Mouse (Mus musculus): ENCODE results near the gene Cstb. TPM values are rescaled to one million over a fixed set of nuclear protein-coding genes. Genes with fewer than 3 reads are reported as not detected.
"Not testable (repeated sequence)": the region's sequence is repeated elsewhere in the genome, so short reads cannot be mapped to it uniquely, and the experiment has no call there.

Gene Cstb
- polyA plus RNA-seq, 1 experiment from 2014 or later: 123 TPM

GRCm38 (mm10) chr10:78399090-78399657 is 26.3 kb upstream of the Cstb start:
- H3K36me3 ChIP-seq: peaks cover 45% of the 10 kb centered on the region
- ATAC-seq (ENCODE audit: insufficient number of reproducible peaks, low FRiP score): peak; percentile 36
- H3K4me2 ChIP-seq: peak overlapping the region; percentile 32; the same call in 1 of the 2 replicates
- no peak overlapping the region for H3K9ac ChIP-seq
- peak overlapping the region; percentile 66 for H3K27ac ChIP-seq (ENCODE audit: poor library complexity, severe bottlenecking)
- H3K4me1 ChIP-seq (replicated peaks): peaks cover 32% of the 10 kb centered on the region
- H3K9me3 ChIP-seq (replicated peaks): no peaks in the 10 kb centered on the region
- no peak overlapping the region for H3K4me3 ChIP-seq
- no peaks in the 10 kb centered on the region for H3K27me3 ChIP-seq (replicated peaks)
- WGBS: 35% methylated on average over 17 of the region's 17 CpGs

DNA sequence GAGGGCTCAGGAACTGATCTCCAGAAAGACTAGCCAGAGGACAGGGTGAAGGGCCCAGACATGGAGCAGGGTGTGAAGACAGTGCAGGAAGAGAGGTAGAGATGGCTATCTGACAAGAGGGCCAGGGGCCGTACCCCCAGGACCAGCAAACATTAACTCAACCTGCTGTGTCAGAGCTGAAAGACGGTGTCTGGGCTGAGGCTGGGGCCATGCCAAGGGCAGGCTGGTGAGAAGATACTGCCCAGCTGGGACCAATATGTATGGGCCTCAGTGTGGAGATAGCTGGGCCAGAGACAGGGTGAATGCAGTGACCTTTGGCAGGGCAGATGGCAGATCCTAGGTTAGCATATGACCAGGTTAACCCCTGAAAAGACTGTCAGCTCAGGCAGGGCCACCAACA is 24.3 kb upstream of the Cstb start:
- Histone ChIP-seq H3K27me3 (replicated peaks) (no peaks in the 10 kb centered on the region), H3K9me3 (replicated peaks) (no peaks in the 10 kb centered on the region), H3K4me2 (no peak overlapping the region), H3K4me3 (no peak overlapping the region), H3K36me3 (peaks cover 63% of the 10 kb centered on the region), H3K4me1 (replicated peaks) (peaks cover 32% of the 10 kb centered on the region), H3K9ac (no peak overlapping the region), H3K27ac (ENCODE audit: poor library complexity, severe bottlenecking) (no peak overlapping the region)
- 87% methylated on average over 2 of the region's 2 CpGs for WGBS
- no peak for ATAC-seq (ENCODE audit: insufficient number of reproducible peaks, low FRiP score)

GRCm38 (mm10) chr10:78402301-78402922 is 23.1 kb upstream of the Cstb start:
- 91% methylated on average over 14 of the region's 14 CpGs for WGBS
- ATAC-seq (ENCODE audit: insufficient number of reproducible peaks, low FRiP score): no peak
- H3K36me3 ChIP-seq: peaks cover 76% of the 10 kb centered on the region
- no peak overlapping the region for H3K4me3 ChIP-seq
- no peak overlapping the region for H3K9ac ChIP-seq
- H3K27ac ChIP-seq (ENCODE audit: poor library complexity, severe bottlenecking): no peak overlapping the region
- no peak overlapping the region for H3K4me2 ChIP-seq
- peaks cover 30% of the 10 kb centered on the region for H3K4me1 ChIP-seq (replicated peaks)
- no peaks in the 10 kb centered on the region for H3K9me3 ChIP-seq (replicated peaks)
- H3K27me3 ChIP-seq (replicated peaks): no peaks in the 10 kb centered on the region

GRCm38 (mm10) chr10:78406152-78406551 is 19.3 kb upstream of the Cstb start:
- 97% methylated on average over 6 of the region's 6 CpGs for WGBS
- peaks cover 2% of the 10 kb centered on the region for H3K4me1 ChIP-seq (replicated peaks)
- no peak overlapping the region for H3K9ac ChIP-seq
- no peaks in the 10 kb centered on the region for H3K9me3 ChIP-seq (replicated peaks)
- H3K27me3 ChIP-seq (replicated peaks): no peaks in the 10 kb centered on the region
- H3K27ac ChIP-seq (ENCODE audit: poor library complexity, severe bottlenecking): no peak overlapping the region
- H3K36me3 ChIP-seq: peaks cover 95% of the 10 kb centered on the region
- ATAC-seq (ENCODE audit: insufficient number of reproducible peaks, low FRiP score): no peak
- H3K4me2 ChIP-seq: no peak overlapping the region
- H3K4me3 ChIP-seq: no peak overlapping the region

- Histone ChIP-seq H3K4me1 (replicated peaks) (peaks cover 9% of the 10 kb centered on the region), H3K9me3 (replicated peaks) (no peaks in the 10 kb centered on the region), H3K4me3 (no peak overlapping the region), H3K9ac (no peak overlapping the region), H3K27ac (ENCODE audit: poor library complexity, severe bottlenecking) (no peak overlapping the region), H3K27me3 (replicated peaks) (no peaks in the 10 kb centered on the region), H3K36me3 (peaks cover 86% of the 10 kb centered on the region), H3K4me2 (no peak overlapping the region)
- no peak for ATAC-seq (ENCODE audit: insufficient number of reproducible peaks, low FRiP score)
- WGBS: 84% methylated on average over 4 of the region's 4 CpGs
Observed at GRCm38 (mm10) chr10:78407132-78407531, 18.3 kb upstream of the Cstb start.

DNA sequence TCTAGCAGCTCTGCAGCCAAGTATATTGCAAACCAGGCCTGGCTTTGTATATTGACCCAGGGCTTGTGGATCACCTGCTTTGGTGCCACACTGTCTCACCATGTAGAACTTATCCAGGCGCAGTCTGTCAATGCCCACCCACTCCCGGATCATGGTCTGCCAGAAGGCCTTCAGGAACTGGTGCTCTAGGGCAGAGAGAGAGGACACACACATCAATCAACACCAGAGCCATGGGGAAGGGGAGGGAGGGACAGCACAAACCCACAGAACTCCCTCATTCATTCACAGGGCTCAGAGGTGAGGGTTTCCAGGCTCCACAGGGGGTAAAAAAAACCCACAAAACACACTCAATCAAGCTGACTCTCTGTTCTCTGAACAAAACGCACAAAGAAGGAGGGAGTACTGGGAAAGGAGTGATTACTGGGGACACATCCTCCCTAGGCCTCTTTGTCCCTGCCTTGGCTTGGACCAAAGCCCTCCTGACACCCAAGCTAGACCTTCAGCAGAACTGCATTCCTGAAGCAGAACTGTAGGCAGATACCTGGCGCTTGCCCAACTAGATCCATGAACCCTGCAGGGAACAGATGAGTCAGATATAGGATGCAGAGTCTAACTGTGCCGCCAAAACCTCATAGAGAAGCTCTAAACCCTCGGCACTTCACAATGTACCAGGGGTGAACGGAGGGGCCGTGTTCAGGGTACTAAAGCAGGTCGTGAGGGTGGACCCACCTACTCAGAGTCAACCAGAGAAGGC is 16.3 kb upstream of the Cstb start:
- Histone ChIP-seq H3K27ac (ENCODE audit: poor library complexity, severe bottlenecking) (no peak overlapping the region), H3K9me3 (replicated peaks) (no peaks in the 10 kb centered on the region), H3K27me3 (replicated peaks) (no peaks in the 10 kb centered on the region), H3K4me1 (replicated peaks) (peaks cover 9% of the 10 kb centered on the region), H3K36me3 (peaks cover 65% of the 10 kb centered on the region), H3K4me3 (no peak overlapping the region), H3K4me2 (no peak overlapping the region), H3K9ac (no peak overlapping the region)
- ATAC-seq (ENCODE audit: insufficient number of reproducible peaks, low FRiP score): no peak
- 88% methylated on average over 9 of the region's 9 CpGs for WGBS

GRCm38 (mm10) chr10:78411851-78412250 is 13.6 kb upstream of the Cstb start:
- H3K9me3 ChIP-seq (replicated peaks): no peaks in the 10 kb centered on the region
- H3K27me3 ChIP-seq (replicated peaks): no peaks in the 10 kb centered on the region
- peak overlapping the region; percentile 79 for H3K4me3 ChIP-seq
- H3K4me1 ChIP-seq (replicated peaks): peaks cover 9% of the 10 kb centered on the region
- WGBS: 14% methylated on average over 8 of the region's 8 CpGs
- H3K27ac ChIP-seq (ENCODE audit: poor library complexity, severe bottlenecking): peak overlapping the region; percentile 78; the same call in 1 of the 2 replicates
- peak overlapping the region; percentile 90 for H3K4me2 ChIP-seq
- no peak for ATAC-seq (ENCODE audit: insufficient number of reproducible peaks, low FRiP score)
- peak overlapping the region; percentile 91 for H3K9ac ChIP-seq
- H3K36me3 ChIP-seq: peaks cover 40% of the 10 kb centered on the region

DNA sequence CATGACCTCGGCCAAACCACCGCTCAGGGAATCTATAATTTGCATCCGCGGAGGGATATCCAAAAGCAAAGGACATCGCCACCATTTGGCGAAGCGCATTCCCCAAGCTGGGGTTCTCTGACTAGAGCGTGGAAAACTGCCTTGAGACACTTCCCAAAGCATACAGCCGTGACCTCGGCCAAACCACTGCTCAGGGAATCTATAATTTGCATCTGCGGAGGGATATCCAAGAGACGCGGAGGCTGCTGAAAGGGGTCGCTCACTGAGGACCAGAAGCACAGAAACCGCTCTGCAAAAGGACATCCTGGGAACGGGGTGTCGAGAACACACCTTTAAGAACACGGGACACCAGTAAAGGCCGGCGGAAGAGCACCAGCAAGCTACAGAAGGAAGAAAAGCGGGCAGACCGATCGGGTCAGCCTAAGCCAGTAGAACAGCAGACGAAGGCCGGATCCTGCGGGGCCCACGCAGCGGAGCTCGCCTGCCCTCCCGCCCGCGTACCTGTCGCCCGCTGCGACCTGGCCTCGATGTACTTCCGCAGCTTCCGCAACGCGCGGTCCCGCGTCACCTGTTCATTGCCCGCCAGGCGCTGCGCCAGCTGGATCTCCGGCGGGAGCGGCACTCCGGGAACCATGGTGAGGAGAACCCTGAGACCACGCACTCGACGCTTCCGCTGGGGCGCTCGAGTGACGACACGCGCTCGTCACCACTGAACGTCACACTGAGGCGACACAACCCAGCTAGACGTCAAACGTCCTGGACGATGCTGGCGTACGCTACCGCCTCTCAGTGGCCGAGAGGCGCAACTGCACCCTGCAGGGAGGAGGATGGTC is 12.9 kb upstream of the Cstb start, which contains the start of gene Rrp1:
Rrp1 (minus strand) TSS at position 725 of the 833 bp plus-strand sequence.
- Histone ChIP-seq H3K9ac (peak within 1 kb of the TSS; percentile 91), H3K27me3 (replicated peaks) (no peaks in the 10 kb centered on the region), H3K27ac (ENCODE audit: poor library complexity, severe bottlenecking) (peak within 1 kb of the TSS; percentile 78), H3K4me3 (peak within 1 kb of the TSS; percentile 79), H3K9me3 (replicated peaks) (no peaks in the 10 kb centered on the region), H3K4me1 (replicated peaks) (peaks cover 9% of the 10 kb centered on the region), H3K4me2 (peak within 1 kb of the TSS; percentile 90), H3K36me3 (peaks cover 33% of the 10 kb centered on the region)
- WGBS: under 1% methylated on average over 70 of the region's 70 CpGs
- ATAC-seq (ENCODE audit: insufficient number of reproducible peaks, low FRiP score): peak; percentile 92

DNA sequence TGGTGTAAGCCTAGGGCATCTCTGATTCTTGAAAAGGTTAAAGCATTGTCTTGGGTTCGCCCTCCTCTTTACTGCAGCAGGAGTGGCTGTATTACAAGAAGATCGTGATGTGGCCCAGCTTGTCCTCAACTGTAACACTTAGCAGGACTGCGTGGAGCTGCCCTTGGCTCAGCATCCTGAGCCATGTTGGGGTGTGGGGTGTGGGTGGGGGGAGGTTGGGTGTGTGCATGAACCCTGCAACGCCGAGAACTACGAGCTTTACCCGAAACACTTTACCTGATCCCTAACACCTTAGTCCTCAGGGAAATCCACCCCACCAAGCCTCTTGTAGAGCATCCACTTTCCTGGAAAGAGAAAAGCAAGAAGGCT is 12.3 kb upstream of the Cstb start:
- no peaks in the 10 kb centered on the region for H3K27me3 ChIP-seq (replicated peaks)
- H3K27ac ChIP-seq (ENCODE audit: poor library complexity, severe bottlenecking): no peak overlapping the region
- WGBS: 49% methylated on average over 7 of the region's 7 CpGs
- ATAC-seq (ENCODE audit: insufficient number of reproducible peaks, low FRiP score): peak; percentile 26
- peaks cover 9% of the 10 kb centered on the region for H3K4me1 ChIP-seq (replicated peaks)
- peak overlapping the region; percentile 91 for H3K9ac ChIP-seq
- peak overlapping the region; percentile 79 for H3K4me3 ChIP-seq
- H3K36me3 ChIP-seq: peaks cover 29% of the 10 kb centered on the region
- no peaks in the 10 kb centered on the region for H3K9me3 ChIP-seq (replicated peaks)
- H3K4me2 ChIP-seq: peak overlapping the region; percentile 90

- 72% methylated on average over 3 of the region's 4 CpGs for WGBS
- peaks cover 11% of the 10 kb centered on the region for H3K36me3 ChIP-seq
- not testable (repeated sequence) for H3K4me2 ChIP-seq; H3K4me1 ChIP-seq (replicated peaks); H3K9me3 ChIP-seq (replicated peaks); ATAC-seq (ENCODE audit: insufficient number of reproducible peaks, low FRiP score); H3K27ac ChIP-seq (ENCODE audit: poor library complexity, severe bottlenecking); H3K27me3 ChIP-seq (replicated peaks); H3K9ac ChIP-seq; H3K4me3 ChIP-seq
Observed at GRCm38 (mm10) chr10:78414936-78415335, 10.5 kb upstream of the Cstb start.

- H3K4me1 ChIP-seq (replicated peaks): no peaks in the 10 kb centered on the region
- no peaks in the 10 kb centered on the region for H3K9me3 ChIP-seq (replicated peaks)
- H3K27me3 ChIP-seq (replicated peaks): no peaks in the 10 kb centered on the region
- H3K36me3 ChIP-seq: no peaks in the 10 kb centered on the region
- no peak overlapping the region for H3K4me2 ChIP-seq
- no peak overlapping the region for H3K9ac ChIP-seq
- no peak overlapping the region for H3K27ac ChIP-seq (ENCODE audit: poor library complexity, severe bottlenecking)
- no peak for ATAC-seq (ENCODE audit: insufficient number of reproducible peaks, low FRiP score)
- H3K4me3 ChIP-seq: no peak overlapping the region
- WGBS: 56% methylated on average over 5 of the region's 5 CpGs
Observed at GRCm38 (mm10) chr10:78417888-78418287, 7.6 kb upstream of the Cstb start.

Data from heart, embryonic 12.5 days (tissue).